Mouse (Mus musculus): ENCODE results near the gene Psg17.

GRCm38 (mm10) chr7:18798420-18798819, 23.0 kb downstream of the Psg17 start, which contains the start of gene Psg19:
- TF ChIP-seq EP300 (IDR thresholded peaks at IDR 0.05; ENCODE audit: insufficient read depth, low read depth, low read length) (no peak), POLR2A (IDR thresholded peaks at IDR 0.05; ENCODE audit: insufficient read depth, low read depth, low read length) (no peak), CTCF (IDR thresholded peaks at IDR 0.05) (no peak)

Measured in heart, adult 2 months (tissue).